Mouse (Mus musculus) hindbrain, embryonic 10.5 days (tissue): ENCODE measurements around the gene Tmem151b. TPM values are rescaled to one million over a fixed set of nuclear protein-coding genes. Genes with fewer than 3 reads are reported as not detected.

ENCODE experiments used
- DNase-seq: peaks from one replicate; pipeline ENCODE4 v3.0.0-alpha.2; 2017; ENCODE audit warnings: low spot score
- H3K27ac ChIP-seq: fragments of 300-500 bp; sonication (generic); 2 replicates; pipeline ENCODE4 v1.5.1; 2016; ENCODE audit warnings: mild to moderate bottlenecking, moderate library complexity
- H3K27me3 ChIP-seq: fragments of 300-500 bp; sonication (generic); 2 replicates; pipeline ENCODE4 v1.6.1; 2016; ENCODE audit warnings: mild to moderate bottlenecking; ENCODE audit not compliant: poor library complexity, insufficient read depth, severe bottlenecking
- H3K36me3 ChIP-seq: fragments of 300-500 bp; sonication (generic); 2 replicates; pipeline ENCODE4 v1.6.1; 2016; ENCODE audit warnings: mild to moderate bottlenecking, moderate library complexity
- H3K4me1 ChIP-seq: fragments of 300-500 bp; sonication (generic); replicated peaks from 2 replicates; pipeline ENCODE4 v1.6.1; 2016; ENCODE audit warnings: mild to moderate bottlenecking
- H3K4me3 ChIP-seq: fragments of 300-500 bp; sonication (generic); 2 replicates; pipeline ENCODE4 v1.5.1; 2016; ENCODE audit warnings: mild to moderate bottlenecking, moderate library complexity
- H3K9me3 ChIP-seq: fragments of 300-500 bp; sonication (generic); 2 replicates; pipeline ENCODE4 v1.6.1; 2016; ENCODE audit warnings: mild to moderate bottlenecking, moderate library complexity
- WGBS: fragments of 180-500 bp; shearing (Covaris S2); methylation state at CpG from one replicate; pipeline ENCODE4 v1.1.7; 2016; 5-methylcytosine and 5-hydroxymethylcytosine counted together
- polyA plus RNA-seq: library from polyadenylated mRNA; unstranded; fragments of >200 nt; fragmentation: Nextera tagmentation; extraction: Ambion mirVana; gene quantifications from 2 replicates; pipeline ENCODE4 v1.2.1, GENCODE M21; 2016

Gene Tmem151b
- polyA plus RNA-seq, 1 experiment from 2014 or later: 10.6 TPM

GRCm38 (mm10) chr17:45503301-45503973 lies 46.0 kb downstream of the Tmem151b start:
- 0 out of 2 replicates have a peak, but pooled peaks cover 3% of the 10 kb centered on the region for H3K27me3 ChIP-seq
- no peak overlapping the region for H3K27ac ChIP-seq
- H3K4me3 ChIP-seq: no peak overlapping the region
- peaks cover 3% of the 10 kb centered on the region for H3K36me3 ChIP-seq
- H3K9me3 ChIP-seq: no peaks in the 10 kb centered on the region
- peaks cover 25% of the 10 kb centered on the region for H3K4me1 ChIP-seq
- no peak for DNase-seq
- WGBS: 66% methylated on average over 5 of the region's 5 CpGs

GRCm38 (mm10) chr17:45502324-45502723 lies 47.2 kb downstream of the Tmem151b start:
- H3K4me1 ChIP-seq: peaks cover 21% of the 10 kb centered on the region
- no peaks in the 10 kb centered on the region for H3K36me3 ChIP-seq
- no peak overlapping the region for H3K4me3 ChIP-seq
- H3K9me3 ChIP-seq: no peaks in the 10 kb centered on the region
- 0 out of 2 replicates have a peak, but pooled peaks cover 3% of the 10 kb centered on the region for H3K27me3 ChIP-seq
- no peak overlapping the region for H3K27ac ChIP-seq
- 67% methylated on average over 4 of the region's 4 CpGs for WGBS
- DNase-seq: no peak

GRCm38 (mm10) chr17:45500981-45501380 lies 48.5 kb downstream of the Tmem151b start:
- Histone ChIP-seq H3K4me1 (peaks cover 9% of the 10 kb centered on the region), H3K4me3 (no peak overlapping the region), H3K9me3 (no peaks in the 10 kb centered on the region), H3K27ac (no peak overlapping the region), H3K27me3 (0 out of 2 replicates have a peak, but pooled peaks cover 3% of the 10 kb centered on the region), H3K36me3 (no peaks in the 10 kb centered on the region)
- DNase-seq: no peak
- 39% methylated on average over 4 of the region's 4 CpGs for WGBS

GRCm38 (mm10) chr17:45499516-45499915 lies 50.0 kb downstream of the Tmem151b start:
- no peak overlapping the region for H3K4me3 ChIP-seq
- WGBS: 60% methylated on average over 2 of the region's 2 CpGs
- no peak overlapping the region for H3K27ac ChIP-seq
- H3K27me3 ChIP-seq: 0 out of 2 replicates have a peak, but pooled peaks cover 7% of the 10 kb centered on the region
- no peaks in the 10 kb centered on the region for H3K9me3 ChIP-seq
- peaks cover 12% of the 10 kb centered on the region for H3K4me1 ChIP-seq
- DNase-seq: no peak
- no peaks in the 10 kb centered on the region for H3K36me3 ChIP-seq

- H3K4me1 ChIP-seq: peaks cover 14% of the 10 kb centered on the region
- 0 out of 2 replicates have a peak, but pooled peaks cover 7% of the 10 kb centered on the region for H3K27me3 ChIP-seq
- DNase-seq: no peak
- H3K36me3 ChIP-seq: no peaks in the 10 kb centered on the region
- H3K4me3 ChIP-seq: no peak overlapping the region
- H3K9me3 ChIP-seq: no peaks in the 10 kb centered on the region
- H3K27ac ChIP-seq: no peak overlapping the region
- WGBS: 86% methylated on average over 13 of the region's 13 CpGs
Measured at GRCm38 (mm10) chr17:45498397-45498796, 51.1 kb downstream of the Tmem151b start.

GRCm38 (mm10) chr17:45495398-45495797 lies 54.1 kb downstream of the Tmem151b start:
- H3K36me3 ChIP-seq: no peaks in the 10 kb centered on the region
- H3K27ac ChIP-seq: no peak overlapping the region
- no peak overlapping the region for H3K4me3 ChIP-seq
- no peaks in the 10 kb centered on the region for H3K9me3 ChIP-seq
- 0 out of 2 replicates have a peak, but pooled peaks cover 7% of the 10 kb centered on the region for H3K27me3 ChIP-seq
- WGBS: 84% methylated on average over 11 of the region's 11 CpGs
- H3K4me1 ChIP-seq: peaks cover 7% of the 10 kb centered on the region; the same call in 1 of the 2 replicates
- DNase-seq: no peak

Other genes with a start within 250 kb of the Tmem151b start
- gene Cdc5l, start 115.9 kb downstream of the Tmem151b start, polyA plus RNA-seq: 54.8 and 65.1 TPM in 2 replicates
- 0.31 and 0.36 TPM in 2 replicates for gene Spats1, start 74.3 kb downstream of the Tmem151b start, polyA plus RNA-seq
- 27.7 and 35.0 TPM in 2 replicates for gene Aars2, start 42.8 kb downstream of the Tmem151b start, polyA plus RNA-seq
- gene Tcte1, start 26.2 kb downstream of the Tmem151b start, polyA plus RNA-seq: 1.7 and 3.8 TPM in 2 replicates
- 8.3 and 9.7 TPM in 2 replicates for gene Nfkbie, start 6.0 kb upstream of the Tmem151b start, polyA plus RNA-seq
- 121 TPM in 2 replicates for gene Slc35b2, start 14.2 kb upstream of the Tmem151b start, polyA plus RNA-seq
- 1,585 and 2,006 TPM in 2 replicates for gene Hsp90ab1, start 23.6 kb upstream of the Tmem151b start, polyA plus RNA-seq
- 60.4 and 72.0 TPM in 2 replicates for gene Slc29a1, start 49.9 kb upstream of the Tmem151b start, polyA plus RNA-seq
- 0.62 TPM in 1 of 2 replicates, not detected in the other for gene Mymx, start 52.4 kb upstream of the Tmem151b start, polyA plus RNA-seq
- 0.31 and 1.2 TPM in 2 replicates for gene Capn11, start 109.6 kb upstream of the Tmem151b start, polyA plus RNA-seq
- gene Mrpl14, start 136.6 kb upstream of the Tmem151b start, polyA plus RNA-seq: 146 and 150 TPM in 2 replicates
- 60.5 and 83.5 TPM in 2 replicates for gene Tmem63b, start 137.2 kb upstream of the Tmem151b start, polyA plus RNA-seq
- gene 1600014C23Rik, start 184.2 kb upstream of the Tmem151b start, polyA plus RNA-seq: 0.58 and 0.67 TPM in 2 replicates